Mouse (Mus musculus): ENCODE data around the gene Arhgap15.

DNA sequence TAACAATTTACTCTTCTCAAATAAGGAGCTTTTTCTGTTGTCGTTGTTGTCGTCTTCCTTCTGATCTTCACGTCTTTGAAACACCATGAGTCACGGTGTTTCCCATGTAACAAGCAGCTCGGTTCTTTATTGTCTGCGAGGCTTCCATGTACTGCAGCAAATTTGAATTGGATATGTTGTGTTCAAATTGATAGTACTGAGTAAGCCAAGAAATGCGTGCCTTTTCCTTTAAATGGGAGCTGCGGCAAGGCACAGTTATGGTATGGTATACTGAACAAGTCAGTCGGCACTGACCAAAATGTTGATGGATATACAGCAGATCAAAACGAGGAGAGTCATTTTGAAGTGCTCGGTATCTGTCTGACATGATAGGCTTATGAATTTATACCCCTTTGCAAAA, 229.1 kb downstream of the Arhgap15 start:
- no peak for TF ChIP-seq POLR2A (IDR thresholded peaks at IDR 0.05; ENCODE audit: insufficient read depth, low read depth, low read length)
- no peak for TF ChIP-seq CTCF (IDR thresholded peaks at IDR 0.05; ENCODE audit: insufficient read depth, low read depth, low read length)
